Mouse (Mus musculus) embryonic facial prominence, embryonic 15.5 days (tissue): ENCODE data around the gene Mrfap1. TPM values are rescaled to one million over a fixed set of nuclear protein-coding genes. Genes with fewer than 3 reads are reported as not detected.

Experiments
- ATAC-seq: fragments of 200-750 bp; cut with Nextera tagmentation; 2 replicates; pipeline ENCODE4 v1.8.0; 2017; ENCODE audit warnings: low read depth, moderate TSS enrichment; ENCODE audit not compliant: insufficient number of reproducible peaks, low FRiP score, low TSS enrichment
- H3K27ac ChIP-seq: fragments of 300-500 bp; sonication (generic); replicated peaks from 2 replicates; pipeline ENCODE4 v1.5.1; 2015; ENCODE audit warnings: mild to moderate bottlenecking, inconsistent platforms
- H3K27me3 ChIP-seq: fragments of 300-500 bp; sonication (generic); 2 replicates; pipeline ENCODE4 v1.6.1; 2015; ENCODE audit warnings: inconsistent platforms
- H3K36me3 ChIP-seq: fragments of 300-500 bp; sonication (generic); 2 replicates; pipeline ENCODE4 v1.6.1; 2015; ENCODE audit warnings: mild to moderate bottlenecking, inconsistent platforms
- H3K4me1 ChIP-seq: fragments of 300-500 bp; sonication (generic); 2 replicates; pipeline ENCODE4 v1.6.1; 2015; ENCODE audit warnings: inconsistent platforms
- H3K4me2 ChIP-seq: fragments of 300-500 bp; sonication (generic); replicated peaks from 2 replicates; pipeline ENCODE4 v1.6.1; 2015; ENCODE audit warnings: mild to moderate bottlenecking, inconsistent platforms
- H3K4me3 ChIP-seq: fragments of 300-500 bp; sonication (generic); replicated peaks from 2 replicates; pipeline ENCODE4 v1.5.1; 2015; ENCODE audit warnings: mild to moderate bottlenecking, inconsistent platforms
- H3K9ac ChIP-seq: fragments of 300-500 bp; sonication (generic); 2 replicates; pipeline ENCODE4 v1.6.1; 2015; ENCODE audit warnings: inconsistent platforms
- H3K9me3 ChIP-seq: fragments of 300-500 bp; sonication (generic); replicated peaks from 2 replicates; pipeline ENCODE4 v1.6.1; 2016; ENCODE audit warnings: inconsistent platforms
- WGBS: fragments of 180-500 bp; shearing (Covaris S2); methylation state at CpG from one replicate; pipeline ENCODE4 v1.1.7; 2015; 5-methylcytosine and 5-hydroxymethylcytosine counted together
- polyA plus RNA-seq: library from polyadenylated mRNA; unstranded; fragments of >200 nt; fragmentation: Nextera tagmentation; extraction: Ambion mirVana; gene quantifications from 2 replicates; pipeline ENCODE4 v1.2.1, GENCODE M21; 2015

Gene Mrfap1
- polyA plus RNA-seq, 1 experiment from 2014 or later, result 531 TPM

DNA sequence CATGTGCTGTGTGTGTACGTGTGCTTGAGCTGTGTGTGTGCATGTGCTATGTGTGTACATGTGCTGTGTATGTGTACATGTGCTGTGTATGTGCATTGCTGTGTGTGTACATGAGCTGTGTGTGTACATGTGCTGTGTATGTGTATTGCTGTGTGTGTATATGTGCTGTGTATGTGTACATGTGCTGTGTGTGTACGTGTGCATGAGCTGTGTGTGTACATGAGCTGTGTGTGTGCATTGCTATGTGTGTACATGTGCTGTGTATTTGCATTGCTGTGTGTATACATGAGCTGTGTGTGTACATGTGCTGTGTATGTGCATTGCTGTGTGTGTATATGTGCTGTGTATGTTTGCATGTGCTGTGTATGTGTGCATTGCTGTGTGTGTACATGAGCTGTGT, 17.1 kb downstream of the Mrfap1 start:
- H3K9me3 ChIP-seq, result no peaks in the 10 kb centered on the region
- H3K27me3 ChIP-seq, result no peaks in the 10 kb centered on the region
- no peaks in the 10 kb centered on the region for H3K36me3 ChIP-seq
- H3K9ac ChIP-seq, result no peak overlapping the region
- H3K4me2 ChIP-seq, result no peak overlapping the region
- H3K4me1 ChIP-seq, result 0 out of 2 replicates have a peak, but pooled peaks cover 3% of the 10 kb centered on the region
- ATAC-seq, result no peak
- H3K4me3 ChIP-seq, result no peak overlapping the region
- 82% methylated on average over 2 of the region's 2 CpGs for WGBS
- H3K27ac ChIP-seq, result no peak overlapping the region

DNA sequence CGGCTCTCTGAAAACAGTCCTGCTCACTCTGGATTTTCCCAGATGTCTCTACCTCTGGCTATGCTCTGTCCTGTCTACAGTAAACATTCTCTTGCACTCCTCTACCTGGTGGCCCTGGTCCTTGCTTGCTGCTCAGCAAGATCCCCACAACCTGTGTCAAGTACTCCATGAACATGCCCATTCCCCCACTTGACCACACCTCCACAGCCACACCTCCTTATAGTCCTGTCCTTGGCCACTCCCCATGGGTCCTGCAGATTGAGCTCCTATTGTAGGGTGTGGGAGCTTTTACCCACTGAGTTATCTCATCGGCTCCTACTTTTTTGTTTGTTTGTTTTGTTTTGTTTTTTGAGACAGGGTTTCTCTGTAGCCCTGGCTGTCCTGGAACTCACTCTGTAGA, 17.7 kb downstream of the Mrfap1 start:
- no peak overlapping the region for H3K4me2 ChIP-seq
- H3K27ac ChIP-seq, result no peak overlapping the region
- no peaks in the 10 kb centered on the region for H3K36me3 ChIP-seq
- peak; percentile 34; the same call in 1 of the 2 replicates for ATAC-seq
- no peaks in the 10 kb centered on the region for H3K9me3 ChIP-seq
- no peaks in the 10 kb centered on the region for H3K27me3 ChIP-seq
- 87% methylated on average over 1 of the region's 2 CpGs for WGBS
- no peak overlapping the region for H3K9ac ChIP-seq
- H3K4me1 ChIP-seq, result 0 out of 2 replicates have a peak, but pooled peaks cover 3% of the 10 kb centered on the region
- H3K4me3 ChIP-seq, result no peak overlapping the region

DNA sequence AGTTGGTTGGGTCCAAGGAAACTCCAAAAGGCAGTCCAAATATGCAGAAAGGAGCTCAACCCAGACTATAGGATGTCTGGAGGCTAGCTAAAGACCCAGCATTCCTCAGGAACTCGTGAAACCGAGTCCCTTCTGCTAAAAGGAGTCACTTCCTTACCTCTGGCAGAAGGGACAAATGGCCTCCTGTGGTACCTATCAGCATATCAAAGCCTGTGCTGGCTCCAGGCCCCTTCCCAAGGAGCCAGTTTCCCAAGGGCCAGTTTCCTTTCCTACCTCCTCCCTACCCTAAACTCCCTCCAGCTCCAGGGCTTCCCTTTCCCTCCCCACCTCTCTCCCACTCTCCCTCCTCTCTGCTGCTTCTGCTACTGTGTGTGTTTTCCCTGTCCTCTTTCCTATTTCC, 19.4 kb downstream of the Mrfap1 start:
- 5% methylated on average over 2 of the region's 2 CpGs for WGBS
- Histone ChIP-seq H3K4me1 (0 out of 2 replicates have a peak, but pooled peaks cover 3% of the 10 kb centered on the region), H3K36me3 (no peaks in the 10 kb centered on the region), H3K27ac (no peak overlapping the region), H3K4me2 (no peak overlapping the region), H3K9ac (no peak overlapping the region), H3K27me3 (no peaks in the 10 kb centered on the region), H3K9me3 (no peaks in the 10 kb centered on the region), H3K4me3 (no peak overlapping the region)
- no peak for ATAC-seq

GRCm38 (mm10) chr5:36776021-36776575, 20.5 kb downstream of the Mrfap1 start:
- ATAC-seq, result no peak
- Histone ChIP-seq H3K4me2 (no peak overlapping the region), H3K4me1 (0 out of 2 replicates have a peak, but pooled peaks cover 3% of the 10 kb centered on the region), H3K36me3 (no peaks in the 10 kb centered on the region), H3K27me3 (no peaks in the 10 kb centered on the region), H3K9ac (no peak overlapping the region), H3K4me3 (no peak overlapping the region), H3K9me3 (no peaks in the 10 kb centered on the region), H3K27ac (no peak overlapping the region)
- 16% methylated on average over 9 of the region's 9 CpGs for WGBS

DNA sequence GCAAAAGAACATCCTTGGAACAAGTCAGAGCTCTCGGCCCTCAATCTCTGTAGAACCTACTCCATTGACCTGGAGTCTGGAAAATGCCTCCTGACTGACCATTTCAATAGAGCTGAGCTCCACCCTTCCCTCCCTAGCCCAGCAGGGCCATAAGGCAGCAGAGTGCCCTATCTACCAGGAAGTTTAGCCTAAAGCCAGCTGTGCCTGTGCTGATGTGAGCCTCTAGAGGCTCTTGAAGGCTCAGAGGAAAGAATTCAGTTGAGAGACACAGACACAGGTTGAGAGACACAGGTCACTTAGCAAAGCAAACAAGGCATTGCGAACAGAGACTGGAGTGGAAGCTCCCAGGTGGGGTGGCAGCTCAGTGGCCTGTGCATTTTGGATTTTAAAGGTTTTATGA, 21.3 kb downstream of the Mrfap1 start:
- 95% methylated on average over 2 of the region's 2 CpGs for WGBS
- Histone ChIP-seq H3K27me3 (no peaks in the 10 kb centered on the region), H3K36me3 (no peaks in the 10 kb centered on the region), H3K4me1 (0 out of 2 replicates have a peak, but pooled peaks cover 3% of the 10 kb centered on the region), H3K4me2 (no peak overlapping the region), H3K9me3 (no peaks in the 10 kb centered on the region), H3K27ac (no peak overlapping the region), H3K9ac (no peak overlapping the region), H3K4me3 (no peak overlapping the region)
- ATAC-seq, result no peak

- WGBS, result 80% methylated on average over 5 of the region's 5 CpGs
- Histone ChIP-seq H3K36me3 (no peaks in the 10 kb centered on the region), H3K27ac (no peak overlapping the region), H3K4me3 (no peak overlapping the region), H3K4me1 (0 out of 2 replicates have a peak, but pooled peaks cover 3% of the 10 kb centered on the region), H3K9ac (no peak overlapping the region), H3K4me2 (no peak overlapping the region), H3K9me3 (no peaks in the 10 kb centered on the region), H3K27me3 (no peaks in the 10 kb centered on the region)
- ATAC-seq, result no peak
Measured at GRCm38 (mm10) chr5:36772586-36772985, 24.0 kb downstream of the Mrfap1 start.

DNA sequence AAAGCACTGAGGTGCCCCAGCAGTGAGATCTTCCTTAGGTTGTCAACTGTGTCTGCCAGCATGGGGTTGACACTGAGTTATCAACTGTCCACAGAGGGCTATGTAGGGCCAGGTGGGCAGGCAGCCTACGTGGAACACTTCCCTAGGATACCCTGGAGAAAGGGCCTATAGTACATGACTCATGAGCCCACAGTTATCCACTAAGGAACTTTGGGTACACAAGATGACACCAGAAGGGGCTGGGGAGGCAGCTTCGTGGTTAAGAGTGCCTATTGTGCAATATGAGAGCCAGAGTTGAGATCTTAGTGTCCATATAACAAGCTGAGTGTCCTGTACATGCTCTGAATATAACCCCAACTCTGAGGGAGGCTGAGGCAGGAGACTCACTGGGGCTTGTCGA, 27.0 kb downstream of the Mrfap1 start:
- H3K27me3 ChIP-seq, result no peaks in the 10 kb centered on the region
- WGBS, result 66% methylated on average over 3 of the region's 3 CpGs
- no peak for ATAC-seq
- peaks cover 7% of the 10 kb centered on the region; the same call in 1 of the 2 replicates for H3K4me1 ChIP-seq
- H3K9ac ChIP-seq, result no peak overlapping the region
- H3K9me3 ChIP-seq, result no peaks in the 10 kb centered on the region
- H3K4me2 ChIP-seq, result no peak overlapping the region
- H3K36me3 ChIP-seq, result no peaks in the 10 kb centered on the region
- H3K4me3 ChIP-seq, result no peak overlapping the region
- H3K27ac ChIP-seq, result no peak overlapping the region

- no peak overlapping the region for H3K4me3 ChIP-seq
- 28% methylated on average over 10 of the region's 10 CpGs for WGBS
- H3K4me2 ChIP-seq, result no peak overlapping the region
- no peak for ATAC-seq
- H3K9me3 ChIP-seq, result no peaks in the 10 kb centered on the region
- no peaks in the 10 kb centered on the region for H3K27me3 ChIP-seq
- H3K9ac ChIP-seq, result no peak overlapping the region
- H3K4me1 ChIP-seq, result peaks cover 19% of the 10 kb centered on the region; the same call in 1 of the 2 replicates
- H3K27ac ChIP-seq, result no peak overlapping the region
- H3K36me3 ChIP-seq, result no peaks in the 10 kb centered on the region
Measured at GRCm38 (mm10) chr5:36766958-36767703, 29.4 kb downstream of the Mrfap1 start.

DNA sequence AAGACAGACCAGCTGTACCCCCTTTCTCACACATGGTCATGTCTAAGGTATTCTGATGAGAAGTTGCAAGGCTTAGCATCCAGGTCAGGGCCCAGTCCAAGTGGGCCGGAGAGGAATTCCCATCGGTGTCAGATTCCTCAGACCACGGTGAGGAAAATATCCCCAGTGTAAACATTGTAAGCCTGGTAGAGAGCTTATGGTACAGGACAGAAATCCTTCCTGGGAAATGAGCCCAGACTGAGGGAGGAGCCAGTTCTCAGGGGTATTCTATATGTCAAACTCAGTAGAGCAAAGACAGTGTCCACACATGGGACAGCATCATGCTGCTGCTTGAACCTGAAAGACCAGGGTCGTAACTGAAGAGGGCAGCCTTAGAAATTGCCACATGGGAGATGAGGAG, 36.7 kb downstream of the Mrfap1 start:
- Histone ChIP-seq H3K27me3 (no peaks in the 10 kb centered on the region), H3K9me3 (no peaks in the 10 kb centered on the region), H3K4me3 (no peak overlapping the region), H3K27ac (no peak overlapping the region), H3K36me3 (no peaks in the 10 kb centered on the region), H3K4me1 (peaks cover 12% of the 10 kb centered on the region; the same call in 1 of the 2 replicates), H3K4me2 (no peak overlapping the region), H3K9ac (no peak overlapping the region)
- 50% methylated on average over 4 of the region's 4 CpGs for WGBS
- no peak for ATAC-seq

GRCm38 (mm10) chr5:36757033-36757432, 39.5 kb downstream of the Mrfap1 start:
- no peak overlapping the region for H3K27ac ChIP-seq
- no peak overlapping the region for H3K4me3 ChIP-seq
- H3K36me3 ChIP-seq, result no peaks in the 10 kb centered on the region
- no peak overlapping the region for H3K4me2 ChIP-seq
- H3K27me3 ChIP-seq, result no peaks in the 10 kb centered on the region
- ATAC-seq, result no peak
- H3K9ac ChIP-seq, result no peak overlapping the region
- H3K4me1 ChIP-seq, result no peaks in the 10 kb centered on the region
- WGBS, result 68% methylated on average over 5 of the region's 5 CpGs
- no peaks in the 10 kb centered on the region for H3K9me3 ChIP-seq

GRCm38 (mm10) chr5:36750119-36751078, 46.2 kb downstream of the Mrfap1 start:
- 74% methylated on average over 9 of the region's 9 CpGs for WGBS
- ATAC-seq, result no peak

More at GRCm38 (mm10) chr5:36750119-36751078, 46.2 kb downstream of the Mrfap1 start:
- Histone ChIP-seq H3K4me1 (peaks cover 19% of the 10 kb centered on the region), H3K4me3 (no peak overlapping the region), H3K4me2 (no peak overlapping the region), H3K9ac (no peak overlapping the region), H3K9me3 (no peaks in the 10 kb centered on the region), H3K27me3 (peaks cover 3% of the 10 kb centered on the region), H3K36me3 (no peaks in the 10 kb centered on the region), H3K27ac (no peak overlapping the region)
